Mouse (Mus musculus) intestine, embryonic 14.5 days (tissue): ENCODE data around the gene Zbtb24. TPM values are rescaled to one million over a fixed set of nuclear protein-coding genes. Genes with fewer than 3 reads are reported as not detected.
A peak's percentile ranks its signal among the peaks of the same experiment; 100 is the strongest.

Experiments
- ATAC-seq: fragments of 200-750 bp; cut with Nextera tagmentation; replicated peaks from 2 replicates; pipeline ENCODE4 v1.8.0; 2017; ENCODE audit warnings: low read depth, moderate number of reproducible peaks, moderate TSS enrichment, moderate library complexity; ENCODE audit not compliant: low FRiP score, low TSS enrichment
- DNase-seq: peaks from one replicate; pipeline ENCODE4 v3.0.0-alpha.2; 2018; ENCODE audit warnings: low spot score
- H3K27ac ChIP-seq: fragments of 300-500 bp; sonication (generic); 2 replicates; pipeline ENCODE4 v1.5.1; 2014; ENCODE audit warnings: low read depth, mild to moderate bottlenecking, control low read depth
- H3K27me3 ChIP-seq: fragments of 300-500 bp; sonication (generic); replicated peaks from 2 replicates; pipeline ENCODE4 v1.6.1; 2014; ENCODE audit warnings: low read length, control low read depth; ENCODE audit not compliant: control insufficient read depth, insufficient read depth
- H3K36me3 ChIP-seq: fragments of 300-500 bp; sonication (generic); 2 replicates; pipeline ENCODE4 v1.6.1; 2014; ENCODE audit warnings: low read length, control low read depth; ENCODE audit not compliant: control insufficient read depth, insufficient read depth
- H3K4me1 ChIP-seq: fragments of 300-500 bp; sonication (generic); replicated peaks from 2 replicates; pipeline ENCODE4 v1.6.1; 2014; ENCODE audit warnings: low read length, control low read depth, mixed read lengths; ENCODE audit not compliant: control insufficient read depth, insufficient read depth
- H3K4me2 ChIP-seq: fragments of 300-500 bp; sonication (generic); 2 replicates; pipeline ENCODE4 v1.6.1; 2014; ENCODE audit warnings: low read length
- H3K4me3 ChIP-seq: fragments of 300-500 bp; sonication (generic); 2 replicates; pipeline ENCODE4 v1.5.1; 2014; ENCODE audit warnings: low read depth, low read length, control low read depth, mixed read lengths
- H3K9ac ChIP-seq: fragments of 300-500 bp; sonication (generic); 2 replicates; pipeline ENCODE4 v1.6.1; 2014; ENCODE audit warnings: mild to moderate bottlenecking, low read length
- H3K9me3 ChIP-seq: fragments of 300-500 bp; sonication (generic); 2 replicates; pipeline ENCODE4 v1.6.1; 2016; ENCODE audit warnings: low read length, control low read depth; ENCODE audit not compliant: control insufficient read depth
- WGBS: fragments of 180-500 bp; shearing (Covaris S2); extraction: QIAGEN DNeasy Blood & Tissue Kit; methylation state at CpG from one replicate; pipeline ENCODE4 v1.1.7; 2014; 5-methylcytosine and 5-hydroxymethylcytosine counted together
- polyA plus RNA-seq: library from polyadenylated mRNA; unstranded; fragments of >200 nt; fragmentation: Nextera tagmentation; extraction: Ambion mirVana; gene quantifications from 2 replicates; pipeline ENCODE4 v1.2.1, GENCODE M21; 2014

Zbtb24 gene
- polyA plus RNA-seq, 1 experiment from 2014 or later = 15.0 TPM

- H3K27me3 ChIP-seq = no peaks in the 10 kb centered on the region
- 68% methylated on average over 9 of the region's 9 CpGs for WGBS
- no peak overlapping the region for H3K27ac ChIP-seq
- H3K4me2 ChIP-seq = no peak overlapping the region
- no peak for DNase-seq
- no peak for ATAC-seq
- peaks cover 6% of the 10 kb centered on the region; the same call in 1 of the 2 replicates for H3K9me3 ChIP-seq
- H3K4me1 ChIP-seq = no peaks in the 10 kb centered on the region
- no peak overlapping the region for H3K4me3 ChIP-seq
- H3K36me3 ChIP-seq = no peaks in the 10 kb centered on the region
- H3K9ac ChIP-seq = no peak overlapping the region
Observed at GRCm38 (mm10) chr10:41420496-41421200, 29.5 kb upstream of the Zbtb24 start.

GRCm38 (mm10) chr10:41423681-41424080 is 26.5 kb upstream of the Zbtb24 start:
- ATAC-seq (no peak), DNase-seq (no peak)
- no peak overlapping the region for H3K4me2 ChIP-seq
- no peak overlapping the region for H3K27ac ChIP-seq
- H3K4me3 ChIP-seq = no peak overlapping the region
- H3K36me3 ChIP-seq = no peaks in the 10 kb centered on the region
- WGBS = 92% methylated on average over 2 of the region's 2 CpGs
- H3K4me1 ChIP-seq = no peaks in the 10 kb centered on the region
- H3K27me3 ChIP-seq = no peaks in the 10 kb centered on the region
- no peak overlapping the region for H3K9ac ChIP-seq
- H3K9me3 ChIP-seq = no peaks in the 10 kb centered on the region

- Histone ChIP-seq H3K27me3 (no peaks in the 10 kb centered on the region), H3K4me1 (no peaks in the 10 kb centered on the region), H3K4me2 (no peak overlapping the region), H3K9me3 (no peaks in the 10 kb centered on the region), H3K36me3 (no peaks in the 10 kb centered on the region), H3K27ac (no peak overlapping the region), H3K4me3 (no peak overlapping the region), H3K9ac (no peak overlapping the region)
- DNase-seq (no peak), ATAC-seq (no peak)
- WGBS = 51% methylated on average over 6 of the region's 6 CpGs
Observed at GRCm38 (mm10) chr10:41426368-41426767, 23.8 kb upstream of the Zbtb24 start.

GRCm38 (mm10) chr10:41434624-41435023 is 15.6 kb upstream of the Zbtb24 start:
- ATAC-seq (no peak), DNase-seq (no peak)
- H3K27ac ChIP-seq = no peak overlapping the region
- no peaks in the 10 kb centered on the region for H3K4me1 ChIP-seq
- no peak overlapping the region for H3K9ac ChIP-seq
- H3K27me3 ChIP-seq = peaks cover 4% of the 10 kb centered on the region; the same call in 1 of the 2 replicates
- H3K36me3 ChIP-seq = no peaks in the 10 kb centered on the region
- no peak overlapping the region for H3K4me2 ChIP-seq
- 26% methylated on average over 4 of the region's 4 CpGs for WGBS
- no peak overlapping the region for H3K4me3 ChIP-seq
- H3K9me3 ChIP-seq = no peaks in the 10 kb centered on the region

- H3K4me2 ChIP-seq = no peak overlapping the region
- H3K4me3 ChIP-seq = no peak overlapping the region
- WGBS = 25% methylated on average over 3 of the region's 3 CpGs
- DNase-seq (no peak), ATAC-seq (no peak)
- no peak overlapping the region for H3K27ac ChIP-seq
- H3K9ac ChIP-seq = no peak overlapping the region
- peaks cover 4% of the 10 kb centered on the region; the same call in 1 of the 2 replicates for H3K27me3 ChIP-seq
- no peaks in the 10 kb centered on the region for H3K4me1 ChIP-seq
- H3K36me3 ChIP-seq = no peaks in the 10 kb centered on the region
- no peaks in the 10 kb centered on the region for H3K9me3 ChIP-seq
Observed at GRCm38 (mm10) chr10:41435141-41435540, 15.0 kb upstream of the Zbtb24 start.

GRCm38 (mm10) chr10:41448216-41448615 is 2.0 kb upstream of the Zbtb24 start:
- ATAC-seq (no peak), DNase-seq (no peak)
- 76% methylated on average over 1 of the region's 1 CpGs for WGBS
- H3K4me1 ChIP-seq = peaks cover 9% of the 10 kb centered on the region
- H3K4me2 ChIP-seq = no peak overlapping the region
- H3K36me3 ChIP-seq = peaks cover 10% of the 10 kb centered on the region
- H3K9me3 ChIP-seq = no peaks in the 10 kb centered on the region
- no peak overlapping the region for H3K9ac ChIP-seq
- no peak overlapping the region for H3K4me3 ChIP-seq
- no peak overlapping the region for H3K27ac ChIP-seq
- H3K27me3 ChIP-seq = no peaks in the 10 kb centered on the region

- 15% methylated on average over 14 of the region's 14 CpGs for WGBS
- peaks cover 9% of the 10 kb centered on the region for H3K4me1 ChIP-seq
- H3K27me3 ChIP-seq = no peaks in the 10 kb centered on the region
- H3K27ac ChIP-seq = peak overlapping the region; percentile 73; the same call in 1 of the 2 replicates
- H3K9ac ChIP-seq = peak overlapping the region; percentile 84
- no peaks in the 10 kb centered on the region for H3K9me3 ChIP-seq
- peak; percentile 61 for ATAC-seq
- no peak for DNase-seq
- H3K36me3 ChIP-seq = peaks cover 22% of the 10 kb centered on the region
- peak overlapping the region; percentile 86 for H3K4me3 ChIP-seq
- H3K4me2 ChIP-seq = peak overlapping the region; percentile 88
Observed at GRCm38 (mm10) chr10:41449684-41450083, 499 bp upstream of the Zbtb24 start.

- Histone ChIP-seq H3K36me3 (peaks cover 30% of the 10 kb centered on the region), H3K4me1 (peaks cover 9% of the 10 kb centered on the region), H3K9me3 (no peaks in the 10 kb centered on the region), H3K27me3 (no peaks in the 10 kb centered on the region), H3K27ac (peak overlapping the region; percentile 47), H3K4me2 (peak overlapping the region; percentile 88), H3K4me3 (peak overlapping the region; percentile 86), H3K9ac (peak overlapping the region; percentile 84)
- DNase-seq = no peak
- peak; percentile 18; the same call in 1 of the 2 replicates for ATAC-seq
- WGBS = 54% methylated on average over 18 of the region's 18 CpGs
Observed at GRCm38 (mm10) chr10:41450780-41451522, 768 bp downstream of the Zbtb24 start.
